Mouse (Mus musculus) midbrain, embryonic 14.5 days (tissue): ENCODE measurements around the gene Olfr1028. TPM values are rescaled to one million over a fixed set of nuclear protein-coding genes. Genes with fewer than 3 reads are reported as not detected.

Source experiments
- polyA plus RNA-seq: library from polyadenylated mRNA; unstranded; fragments of >200 nt; fragmentation: Nextera tagmentation; extraction: Ambion mirVana; gene quantifications from 2 replicates; pipeline ENCODE4 v1.2.1, GENCODE M21; 2014

The Olfr1028 gene
- polyA plus RNA-seq, 1 experiment from 2014 or later, result not detected

Other genes starting within 250 kb of the Olfr1028 start
- gene Olfr1009, start 235.0 kb upstream of the Olfr1028 start, polyA plus RNA-seq, result not detected in 2 replicates
- not detected in 2 replicates for gene Olfr1012, start 187.7 kb upstream of the Olfr1028 start, polyA plus RNA-seq
- gene Olfr1013, start 183.3 kb upstream of the Olfr1028 start, polyA plus RNA-seq, result not detected in 2 replicates
- not detected in 2 replicates for gene Olfr1014, start 177.7 kb upstream of the Olfr1028 start, polyA plus RNA-seq
- gene Olfr1015, start 168.4 kb upstream of the Olfr1028 start, polyA plus RNA-seq, result not detected in 2 replicates
- gene Olfr1016, start 147.9 kb upstream of the Olfr1028 start, polyA plus RNA-seq, result not detected in 2 replicates
- not detected in 2 replicates for gene Olfr1018, start 132.0 kb upstream of the Olfr1028 start, polyA plus RNA-seq
- gene Olfr1019, start 105.0 kb upstream of the Olfr1028 start, polyA plus RNA-seq, result not detected in 2 replicates
- not detected in 2 replicates for gene Olfr1020, start 103.4 kb upstream of the Olfr1028 start, polyA plus RNA-seq
- gene Olfr1022, start 81.8 kb upstream of the Olfr1028 start, polyA plus RNA-seq, result not detected in 2 replicates
- gene Olfr1023, start 64.8 kb upstream of the Olfr1028 start, polyA plus RNA-seq, result not detected in 2 replicates
- not detected in 2 replicates for gene Olfr1024, start 45.4 kb upstream of the Olfr1028 start, polyA plus RNA-seq
- not detected in 2 replicates for gene Olfr1025-ps1, start 35.2 kb upstream of the Olfr1028 start, polyA plus RNA-seq
- gene Olfr1026, start 28.9 kb upstream of the Olfr1028 start, polyA plus RNA-seq, result not detected in 2 replicates
- not detected in 2 replicates for gene Olfr1029, start 23.5 kb downstream of the Olfr1028 start, polyA plus RNA-seq
- not detected in 2 replicates for gene Olfr1030, start 28.8 kb downstream of the Olfr1028 start, polyA plus RNA-seq
- not detected in 2 replicates for gene Olfr1031, start 39.9 kb downstream of the Olfr1028 start, polyA plus RNA-seq
- gene Olfr1032, start 55.1 kb downstream of the Olfr1028 start, polyA plus RNA-seq, result not detected in 2 replicates
- gene Olfr1033, start 70.2 kb downstream of the Olfr1028 start, polyA plus RNA-seq, result 0.63 TPM in 1 of 2 replicates, not detected in the other
- not detected in 2 replicates for gene Olfr1034, start 95.4 kb downstream of the Olfr1028 start, polyA plus RNA-seq
- not detected in 2 replicates for gene Olfr1036, start 123.6 kb downstream of the Olfr1028 start, polyA plus RNA-seq
- gene Olfr1037, start 136.9 kb downstream of the Olfr1028 start, polyA plus RNA-seq, result not detected in 2 replicates
- not detected in 2 replicates for gene Olfr1039, start 185.5 kb downstream of the Olfr1028 start, polyA plus RNA-seq
- not detected in 2 replicates for gene Olfr1040, start 196.3 kb downstream of the Olfr1028 start, polyA plus RNA-seq
- gene Olfr1042, start 211.4 kb downstream of the Olfr1028 start, polyA plus RNA-seq, result not detected in 2 replicates
- not detected in 2 replicates for gene Olfr1043, start 217.1 kb downstream of the Olfr1028 start, polyA plus RNA-seq
- not detected in 2 replicates for gene Olfr1044, start 227.4 kb downstream of the Olfr1028 start, polyA plus RNA-seq
- not detected in 2 replicates for gene Olfr52, start 235.2 kb downstream of the Olfr1028 start, polyA plus RNA-seq